Mouse (Mus musculus) ES-Bruce4 (cell line): ENCODE data around the gene Plekho2. TPM values are rescaled to one million over a fixed set of nuclear protein-coding genes. Genes with fewer than 3 reads are reported as not detected.

ENCODE experiments used
- H3K27ac ChIP-seq: 2 replicates; pipeline ENCODE4 v1.5.1; 2012; ENCODE audit warnings: low read length, inconsistent platforms; ENCODE audit not compliant: insufficient read depth
- H3K27me3 ChIP-seq: 2 replicates; pipeline ENCODE4 v1.6.1; 2012; ENCODE audit warnings: mild to moderate bottlenecking, low read length, inconsistent platforms; ENCODE audit not compliant: control insufficient read depth, poor library complexity, insufficient read depth, severe bottlenecking
- H3K36me3 ChIP-seq: 2 replicates; pipeline ENCODE4 v1.6.1; 2012; ENCODE audit warnings: inconsistent platforms, mild to moderate bottlenecking, low read length, moderate library complexity; ENCODE audit not compliant: control insufficient read depth, poor library complexity, insufficient read depth, severe bottlenecking
- H3K4me1 ChIP-seq: one replicate; pipeline ENCODE4 v1.8.1; 2011; ENCODE audit warnings: low read length; ENCODE audit not compliant: control insufficient read depth, insufficient read depth
- H3K4me3 ChIP-seq: 2 replicates; pipeline ENCODE4 v1.5.1; 2011; ENCODE audit warnings: low read depth, mild to moderate bottlenecking, low read length
- H3K9ac ChIP-seq: 2 replicates; pipeline ENCODE4 v1.6.1; 2012; ENCODE audit warnings: low read depth, mild to moderate bottlenecking, inconsistent platforms; ENCODE audit not compliant: poor library complexity, severe bottlenecking
- H3K9me3 ChIP-seq: replicated peaks from 2 replicates; pipeline ENCODE4 v1.6.1; 2012; ENCODE audit warnings: mild to moderate bottlenecking, low read length, inconsistent platforms; ENCODE audit not compliant: control insufficient read depth, poor library complexity, insufficient read depth, severe bottlenecking
- CTCF ChIP-seq: IDR thresholded peaks from one replicate; pipeline ENCODE4 v1.8.1; 2011; ENCODE audit warnings: low read depth, low read length
- EP300 ChIP-seq: IDR thresholded peaks from 2 replicates; pipeline ENCODE4 v1.6.1; 2011; ENCODE audit warnings: low read depth, low read length; ENCODE audit not compliant: insufficient read depth
- POLR2A ChIP-seq: IDR thresholded peaks from one replicate; pipeline ENCODE4 v1.8.1; 2011; ENCODE audit warnings: low read length; ENCODE audit not compliant: insufficient read depth
- polyA plus RNA-seq: library from polyadenylated mRNA; stranded (reverse); fragments of >200 nt; gene quantifications from 2 replicates; pipeline ENCODE4 v1.2.4, GENCODE M21; 2011; ENCODE audit warnings: low read depth; ENCODE audit not compliant: missing spikeins, insufficient read depth, insufficient read length

Gene Plekho2
- polyA plus RNA-seq, 1 experiment, result 6.1 TPM

DNA sequence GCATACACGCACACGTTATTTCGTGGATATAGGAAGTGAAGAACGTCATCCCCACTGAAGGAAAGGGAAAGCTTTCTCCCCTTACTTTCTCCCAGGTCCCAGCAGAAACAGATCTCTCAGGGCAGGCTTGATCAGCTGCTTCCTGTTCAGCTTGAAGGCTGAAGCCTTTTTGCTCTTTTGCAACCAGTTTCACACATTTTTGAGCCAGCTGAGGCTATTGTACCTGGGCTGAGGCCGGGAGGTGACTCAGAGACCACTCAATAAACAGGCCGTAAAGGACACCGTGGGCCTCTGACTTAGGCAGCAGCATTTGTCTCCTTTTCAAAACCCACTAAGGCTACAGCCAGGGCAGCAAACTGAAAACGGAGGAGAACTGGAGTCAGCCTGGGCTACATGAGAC lies 46.9 kb downstream of the Plekho2 start:
- no peak overlapping the region for H3K4me3 ChIP-seq
- TF ChIP-seq EP300 (no peak), CTCF (no peak), POLR2A (no peak)
- H3K9ac ChIP-seq, result no peak overlapping the region
- H3K36me3 ChIP-seq, result no peaks in the 10 kb centered on the region
- H3K27ac ChIP-seq, result no peak overlapping the region
- no peaks in the 10 kb centered on the region for H3K4me1 ChIP-seq
- H3K27me3 ChIP-seq, result no peaks in the 10 kb centered on the region
- no peaks in the 10 kb centered on the region for H3K9me3 ChIP-seq

DNA sequence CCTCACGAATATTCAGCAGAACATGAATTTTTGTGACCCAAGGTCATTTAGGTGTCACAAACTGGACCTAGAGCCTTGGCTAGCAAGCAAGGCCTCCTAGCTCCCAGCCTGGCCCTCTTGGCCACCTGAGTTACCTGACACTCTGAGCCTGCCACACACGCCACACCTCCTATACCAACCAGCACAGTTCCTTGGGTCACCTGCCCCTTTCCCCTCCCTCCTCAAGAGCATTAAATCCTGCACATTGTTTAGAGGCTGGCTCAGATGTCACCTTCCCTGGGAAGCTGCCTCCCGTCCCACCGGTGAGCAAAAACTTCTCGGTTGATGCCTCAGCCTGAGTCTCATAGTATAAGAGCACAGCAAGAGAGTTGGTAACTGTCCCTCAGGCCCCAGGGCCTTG lies 48.6 kb downstream of the Plekho2 start:
- Histone ChIP-seq H3K9me3 (no peaks in the 10 kb centered on the region), H3K27me3 (no peaks in the 10 kb centered on the region), H3K4me1 (no peaks in the 10 kb centered on the region), H3K4me3 (no peak overlapping the region), H3K36me3 (no peaks in the 10 kb centered on the region), H3K9ac (no peak overlapping the region), H3K27ac (no peak overlapping the region)
- no peak for TF ChIP-seq CTCF
- no peak for TF ChIP-seq POLR2A
- TF ChIP-seq EP300, result no peak

DNA sequence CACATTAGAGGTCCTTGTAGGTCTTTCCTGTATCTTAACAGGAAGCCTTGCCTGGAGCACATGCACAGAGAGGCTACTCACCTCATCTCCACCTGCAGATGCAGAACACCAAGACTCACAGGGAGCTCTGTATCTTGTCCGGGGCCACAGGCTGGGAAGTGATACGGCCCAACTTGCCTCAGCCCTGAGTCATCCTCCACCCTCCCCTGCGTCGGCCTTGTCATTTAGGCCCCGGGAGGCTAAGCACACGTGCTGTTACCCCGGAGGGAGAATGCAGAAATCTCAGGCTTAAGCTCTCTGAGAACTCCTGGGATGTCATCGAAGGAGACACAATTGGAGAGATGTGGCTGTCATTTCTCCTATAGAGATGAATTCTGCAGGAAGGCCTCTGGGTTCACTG lies 50.2 kb downstream of the Plekho2 start:
- no peaks in the 10 kb centered on the region for H3K27me3 ChIP-seq
- H3K9ac ChIP-seq, result no peak overlapping the region
- no peak overlapping the region for H3K4me3 ChIP-seq
- no peaks in the 10 kb centered on the region for H3K36me3 ChIP-seq
- no peaks in the 10 kb centered on the region for H3K9me3 ChIP-seq
- no peak for TF ChIP-seq CTCF
- TF ChIP-seq POLR2A, result no peak
- no peak for TF ChIP-seq EP300
- H3K27ac ChIP-seq, result no peak overlapping the region
- no peaks in the 10 kb centered on the region for H3K4me1 ChIP-seq

DNA sequence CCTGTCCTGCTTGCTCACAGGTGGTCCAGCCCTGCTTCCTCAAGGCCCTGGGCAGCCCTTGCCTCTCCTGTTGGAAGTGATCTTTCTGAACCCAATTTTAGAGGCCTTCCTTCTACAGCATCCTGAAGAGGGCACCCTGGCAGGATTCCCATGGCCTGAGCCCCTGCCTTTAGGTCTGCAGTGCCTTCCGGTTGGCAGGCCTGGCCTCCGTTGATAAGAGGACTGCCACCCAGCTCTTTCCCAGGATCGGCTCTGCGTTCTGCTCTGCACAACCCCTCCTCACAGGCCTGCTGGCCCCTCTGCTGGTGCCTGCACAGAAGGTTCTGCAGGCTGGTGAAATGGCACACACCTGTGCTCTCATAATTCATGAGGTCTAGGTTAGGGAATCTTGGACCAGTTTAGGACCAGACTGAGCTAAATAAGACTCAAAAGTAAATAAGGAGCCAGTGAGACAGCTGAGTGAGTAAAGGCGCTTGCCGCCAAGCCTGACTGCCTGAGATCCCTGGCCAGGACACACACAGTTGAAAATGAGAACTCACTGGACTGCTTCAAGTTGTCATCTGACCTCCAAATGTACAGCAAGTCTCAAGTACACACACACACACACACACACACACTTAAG lies 51.3 kb downstream of the Plekho2 start:
- no peaks in the 10 kb centered on the region for H3K36me3 ChIP-seq
- no peak overlapping the region for H3K9ac ChIP-seq
- no peak overlapping the region for H3K4me3 ChIP-seq
- H3K27ac ChIP-seq, result no peak overlapping the region
- H3K9me3 ChIP-seq, result no peaks in the 10 kb centered on the region
- no peak for TF ChIP-seq CTCF
- TF ChIP-seq POLR2A, result no peak
- TF ChIP-seq EP300, result no peak
- H3K27me3 ChIP-seq, result no peaks in the 10 kb centered on the region
- no peaks in the 10 kb centered on the region for H3K4me1 ChIP-seq

DNA sequence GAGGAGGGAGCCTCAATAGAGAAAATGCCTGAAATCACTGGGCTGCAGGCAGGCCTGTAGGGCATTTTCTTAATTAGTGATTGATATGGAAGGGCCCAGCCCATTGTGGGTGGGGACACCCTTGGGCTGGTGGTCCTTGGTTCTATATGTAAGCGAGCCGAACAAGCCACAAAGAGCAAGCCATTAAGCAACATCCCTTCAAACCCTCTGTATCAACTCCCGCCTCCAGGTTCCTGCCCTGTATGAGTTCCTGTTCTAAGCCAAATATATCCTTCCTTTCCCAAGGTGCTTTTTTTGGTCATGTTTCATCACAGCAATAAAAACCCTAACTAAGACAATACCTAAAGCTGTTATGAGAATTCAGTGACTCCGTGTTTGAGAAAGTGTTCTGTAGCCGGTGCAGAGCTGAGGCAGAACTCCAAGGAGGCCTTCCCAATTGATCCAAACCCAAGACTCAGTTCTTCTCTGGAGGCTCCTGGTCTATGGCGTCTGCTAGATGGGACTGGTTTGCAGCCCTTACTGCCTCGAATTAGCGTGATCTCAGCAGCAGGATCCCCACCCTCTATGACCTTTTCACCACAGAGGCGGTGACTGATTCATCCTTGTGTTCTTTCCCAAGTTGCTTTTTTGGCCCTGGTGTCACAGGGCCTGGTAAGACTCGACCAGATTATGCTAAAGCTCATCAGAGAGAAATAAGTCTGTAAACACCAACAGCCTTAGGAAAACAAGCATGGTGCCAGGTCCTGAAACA lies 54.2 kb downstream of the Plekho2 start:
- Histone ChIP-seq H3K4me1 (no peaks in the 10 kb centered on the region), H3K36me3 (no peaks in the 10 kb centered on the region), H3K4me3 (no peak overlapping the region), H3K27ac (no peak overlapping the region), H3K9me3 (no peaks in the 10 kb centered on the region), H3K9ac (no peak overlapping the region), H3K27me3 (no peaks in the 10 kb centered on the region)
- no peak for TF ChIP-seq EP300
- TF ChIP-seq POLR2A, result no peak
- TF ChIP-seq CTCF, result no peak
